Mouse (Mus musculus) Muller cell, postnatal 12 days (primary cell): ENCODE data around the gene Tpt1.

Source experiments
- DNase-seq: peaks from one replicate; pipeline ENCODE4 v3.0.0-alpha.2; 2015; ENCODE audit errors: inconsistent ontology term

Tpt1 gene

GRCm38 (mm10) chr14:75877297-75877696, 32.4 kb downstream of the Tpt1 start:
- DNase-seq = peak; percentile 71

- no peak for DNase-seq
Observed at GRCm38 (mm10) chr14:75878980-75879379, 34.1 kb downstream of the Tpt1 start.

DNA sequence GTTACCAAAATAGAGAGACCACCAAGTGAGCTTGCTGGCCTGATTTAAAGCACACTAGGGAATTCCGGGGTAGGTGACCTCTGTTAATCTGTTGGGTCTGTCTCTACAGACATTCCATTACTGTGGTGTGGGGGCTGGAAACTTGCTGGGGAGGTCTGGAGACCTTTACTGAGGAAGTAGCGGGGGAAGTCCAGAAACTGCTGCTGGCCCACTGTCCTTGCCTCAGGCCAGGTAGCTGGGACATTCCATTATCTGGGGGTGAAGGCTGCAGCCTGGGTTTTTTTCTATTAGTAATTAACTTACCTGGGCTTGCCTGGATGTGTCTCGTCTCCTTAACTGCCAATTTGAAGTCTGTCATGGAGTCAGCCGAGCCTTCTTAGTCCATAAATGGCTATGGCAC, 37.0 kb downstream of the Tpt1 start:
- no peak for DNase-seq

- DNase-seq = no peak
Observed at GRCm38 (mm10) chr14:75883330-75883729, 38.4 kb downstream of the Tpt1 start.

GRCm38 (mm10) chr14:75883873-75884272, 39.0 kb downstream of the Tpt1 start:
- DNase-seq = no peak

GRCm38 (mm10) chr14:75892118-75892517, 47.2 kb downstream of the Tpt1 start:
- no peak for DNase-seq
